Mouse (Mus musculus) kidney, embryonic 14.5 days (tissue): ENCODE measurements around the gene Olfr38. TPM values are rescaled to one million over a fixed set of nuclear protein-coding genes. Genes with fewer than 3 reads are reported as not detected.

Source experiments
- ATAC-seq: fragments of 200-750 bp; cut with Nextera tagmentation; 2 replicates; pipeline ENCODE4 v1.8.0; 2017; ENCODE audit warnings: moderate number of reproducible peaks, mild to moderate bottlenecking, moderate TSS enrichment, moderate library complexity; ENCODE audit not compliant: low FRiP score, low TSS enrichment
- H3K27ac ChIP-seq: fragments of 300-500 bp; sonication (generic); 2 replicates; pipeline ENCODE4 v1.5.1; 2014; ENCODE audit warnings: low read depth, mild to moderate bottlenecking, low read length, moderate library complexity, mixed read lengths
- H3K27me3 ChIP-seq: fragments of 300-500 bp; sonication (generic); 2 replicates; pipeline ENCODE4 v1.6.1; 2014; ENCODE audit warnings: mild to moderate bottlenecking, low read length; ENCODE audit not compliant: control insufficient read depth, insufficient read depth
- H3K36me3 ChIP-seq: fragments of 300-500 bp; sonication (generic); 2 replicates; pipeline ENCODE4 v1.6.1; 2014; ENCODE audit warnings: low read length, mixed read lengths; ENCODE audit not compliant: control insufficient read depth, insufficient read depth
- H3K4me1 ChIP-seq: fragments of 300-500 bp; sonication (generic); 2 replicates; pipeline ENCODE4 v1.6.1; 2014; ENCODE audit warnings: low read length, mixed read lengths; ENCODE audit not compliant: control insufficient read depth, insufficient read depth
- H3K4me2 ChIP-seq: fragments of 300-500 bp; sonication (generic); replicated peaks from 2 replicates; pipeline ENCODE4 v1.6.1; 2014; ENCODE audit warnings: low read depth, mild to moderate bottlenecking, low read length
- H3K4me3 ChIP-seq: fragments of 300-500 bp; sonication (generic); 2 replicates; pipeline ENCODE4 v1.5.1; 2014; ENCODE audit warnings: mild to moderate bottlenecking, low read length
- H3K9ac ChIP-seq: fragments of 300-500 bp; sonication (generic); 2 replicates; pipeline ENCODE4 v1.6.1; 2014; ENCODE audit warnings: low read depth, mild to moderate bottlenecking, low read length, moderate library complexity
- H3K9me3 ChIP-seq: fragments of 300-500 bp; sonication (generic); 2 replicates; pipeline ENCODE4 v1.6.1; 2016; ENCODE audit warnings: low read length; ENCODE audit not compliant: control insufficient read depth
- WGBS: fragments of 180-500 bp; shearing (Covaris S2); extraction: QIAGEN DNeasy Blood & Tissue Kit; methylation state at CpG from one replicate; pipeline ENCODE4 v1.1.7; 2014; 5-methylcytosine and 5-hydroxymethylcytosine counted together
- polyA plus RNA-seq: library from polyadenylated mRNA; unstranded; fragments of >200 nt; fragmentation: Nextera tagmentation; extraction: Ambion mirVana; gene quantifications from 2 replicates; pipeline ENCODE4 v1.2.1, GENCODE M21; 2014

The Olfr38 gene
- polyA plus RNA-seq, 1 experiment from 2014 or later = not detected

DNA sequence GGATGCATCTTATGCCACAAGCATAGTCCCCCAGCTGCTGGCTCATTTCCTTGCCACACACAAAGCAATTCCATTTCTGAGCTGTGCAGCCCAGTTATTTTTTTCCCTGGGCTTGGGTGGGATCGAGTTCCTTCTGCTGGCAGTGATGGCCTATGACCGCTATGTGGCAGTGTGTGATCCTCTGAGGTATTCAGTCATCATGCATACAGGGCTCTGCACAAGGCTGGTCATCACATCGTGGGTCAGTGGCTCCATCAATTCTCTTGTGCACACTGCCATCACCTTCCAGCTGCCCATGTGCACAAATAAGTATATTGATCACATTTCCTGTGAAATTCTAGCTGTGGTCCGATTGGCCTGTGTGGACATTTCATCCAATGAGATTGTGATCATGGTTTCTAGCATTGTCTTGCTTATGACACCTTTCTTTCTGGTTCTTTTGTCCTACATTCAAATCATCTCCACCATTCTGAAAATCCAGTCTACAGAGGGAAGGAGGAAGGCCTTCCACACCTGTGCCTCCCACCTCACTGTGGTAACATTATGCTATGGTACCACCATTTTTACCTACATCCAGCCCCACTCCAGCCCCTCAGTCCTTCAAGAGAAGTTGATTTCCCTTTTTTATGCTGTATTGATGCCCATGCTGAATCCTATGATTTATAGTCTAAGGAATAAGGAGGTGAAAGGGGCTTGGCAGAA, 34.2 kb downstream of the Olfr38 start:
- Histone ChIP-seq H3K9ac (no peak overlapping the region), H3K9me3 (no peaks in the 10 kb centered on the region), H3K36me3 (no peaks in the 10 kb centered on the region), H3K4me3 (no peak overlapping the region), H3K4me1 (no peaks in the 10 kb centered on the region), H3K27ac (no peak overlapping the region), H3K27me3 (no peaks in the 10 kb centered on the region), H3K4me2 (no peak overlapping the region)
- ATAC-seq = peak; percentile 28; the same call in 1 of the 2 replicates
- 36% methylated on average over 4 of the region's 4 CpGs for WGBS

DNA sequence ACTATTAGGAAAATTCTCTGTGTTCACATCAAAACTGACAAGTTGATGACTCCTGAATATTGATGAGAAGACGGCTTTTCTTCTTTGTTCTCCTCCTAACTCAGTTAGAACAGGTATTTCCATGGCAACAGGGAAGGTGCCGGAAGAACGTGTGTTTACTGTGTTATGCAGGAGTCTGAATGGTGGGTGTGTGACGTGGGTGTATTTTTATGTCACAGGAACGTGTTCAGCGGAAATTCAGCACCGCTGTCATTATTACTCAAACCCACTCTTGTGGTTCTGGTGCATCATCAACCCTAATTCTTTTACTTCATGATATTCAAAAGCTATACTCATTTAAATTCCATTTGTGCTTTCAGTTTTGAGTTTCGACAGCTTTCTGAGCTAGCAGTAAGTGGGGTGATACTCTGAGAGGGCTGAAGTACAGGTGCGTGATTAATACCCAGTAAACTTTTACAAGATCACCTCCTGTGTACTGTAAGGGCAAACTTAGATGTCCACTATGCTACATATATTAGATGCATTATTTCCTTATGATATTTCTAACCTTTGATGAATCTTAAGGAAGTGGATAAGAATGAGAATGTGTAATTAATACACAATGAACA, 34.8 kb downstream of the Olfr38 start:
- WGBS = 81% methylated on average over 9 of the region's 9 CpGs
- H3K36me3 ChIP-seq = no peaks in the 10 kb centered on the region
- H3K9ac ChIP-seq = no peak overlapping the region
- H3K4me1 ChIP-seq = no peaks in the 10 kb centered on the region
- H3K4me2 ChIP-seq = no peak overlapping the region
- no peak overlapping the region for H3K4me3 ChIP-seq
- ATAC-seq = no peak
- H3K9me3 ChIP-seq = no peaks in the 10 kb centered on the region
- no peaks in the 10 kb centered on the region for H3K27me3 ChIP-seq
- no peak overlapping the region for H3K27ac ChIP-seq

DNA sequence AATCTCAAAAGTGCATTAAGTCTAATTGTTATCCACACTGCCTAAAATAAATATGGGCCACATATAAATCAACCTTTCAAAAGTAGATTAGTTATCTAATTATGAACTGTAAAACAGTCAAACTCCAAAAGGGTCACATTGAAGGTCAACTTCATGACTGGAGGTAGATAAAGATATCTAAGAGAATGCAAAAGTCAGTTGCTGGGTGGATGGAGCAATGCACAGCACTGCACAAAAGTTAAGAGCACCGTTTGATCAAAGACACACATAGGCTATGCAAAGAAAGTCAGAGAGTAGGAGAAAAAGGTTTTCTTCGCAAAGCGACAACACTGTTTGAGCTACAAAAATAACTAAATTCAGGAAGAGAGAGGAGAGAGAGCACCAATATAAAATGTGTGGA, 38.8 kb downstream of the Olfr38 start:
- 81% methylated on average over 3 of the region's 3 CpGs for WGBS
- Histone ChIP-seq H3K4me3 (no peak overlapping the region), H3K36me3 (no peaks in the 10 kb centered on the region), H3K9ac (no peak overlapping the region), H3K27me3 (no peaks in the 10 kb centered on the region), H3K9me3 (no peaks in the 10 kb centered on the region), H3K4me1 (no peaks in the 10 kb centered on the region), H3K4me2 (no peak overlapping the region), H3K27ac (no peak overlapping the region)
- no peak for ATAC-seq

DNA sequence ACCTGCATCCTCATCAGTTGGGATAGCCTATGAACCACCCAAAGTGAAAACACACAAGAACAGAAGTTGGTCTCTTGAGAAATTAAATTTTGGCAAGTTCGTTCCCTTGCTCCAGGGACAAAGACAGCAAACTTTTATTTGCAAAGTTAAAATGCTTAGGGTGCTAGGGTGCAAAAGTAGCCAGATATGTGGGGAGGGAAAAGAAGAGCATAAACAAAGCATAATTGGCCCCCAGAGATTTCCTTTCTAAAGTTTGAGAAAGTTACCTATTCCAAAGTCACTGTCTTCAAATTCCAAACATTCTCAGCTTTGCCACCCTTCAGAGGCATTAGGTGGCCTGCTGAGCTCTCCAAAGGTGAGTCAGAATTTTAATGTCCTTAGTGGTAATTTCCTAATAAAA, 55.4 kb downstream of the Olfr38 start, which contains the start of gene Olfr450:
Gene Olfr450, plus strand, starts transcription at position 301 of the 400 bp plus-strand sequence.
- no peak within 1 kb of the TSS for H3K4me2 ChIP-seq
- H3K36me3 ChIP-seq = no peaks in the 10 kb centered on the region
- WGBS = 97% methylated on average over 1 of the region's 1 CpGs
- H3K4me3 ChIP-seq = no peak within 1 kb of the TSS
- no peaks in the 10 kb centered on the region for H3K9me3 ChIP-seq
- no peaks in the 10 kb centered on the region for H3K27me3 ChIP-seq
- no peak within 1 kb of the TSS for H3K27ac ChIP-seq
- no peaks in the 10 kb centered on the region for H3K4me1 ChIP-seq
- ATAC-seq = no peak
- H3K9ac ChIP-seq = no peak within 1 kb of the TSS

Other genes with a start within 250 kb of the Olfr38 start
- not detected in 2 replicates for gene Olfr455, start 208.8 kb upstream of the Olfr38 start, polyA plus RNA-seq
- gene Tcaf3, start 158.7 kb upstream of the Olfr38 start, polyA plus RNA-seq = not detected in 2 replicates
- 1.9 and 2.9 TPM in 2 replicates for gene Tcaf2, start 111.2 kb upstream of the Olfr38 start, polyA plus RNA-seq
- 47.0 and 82.1 TPM in 2 replicates for gene Tcaf1, start 46.3 kb upstream of the Olfr38 start, polyA plus RNA-seq
- gene Olfr453, start 17.0 kb upstream of the Olfr38 start, polyA plus RNA-seq = not detected in 2 replicates
- not detected in 2 replicates for gene Olfr452, start 28.7 kb downstream of the Olfr38 start, polyA plus RNA-seq
- not detected in 2 replicates for gene Olfr450, start 55.5 kb downstream of the Olfr38 start, polyA plus RNA-seq
- not detected in 2 replicates for gene Olfr449, start 78.0 kb downstream of the Olfr38 start, polyA plus RNA-seq
- gene Olfr448, start 134.0 kb downstream of the Olfr38 start, polyA plus RNA-seq = not detected in 2 replicates
- not detected in 2 replicates for gene Olfr447, start 152.5 kb downstream of the Olfr38 start, polyA plus RNA-seq
- gene Olfr446, start 165.0 kb downstream of the Olfr38 start, polyA plus RNA-seq = not detected in 2 replicates
- not detected in 2 replicates for gene Olfr444, start 192.7 kb downstream of the Olfr38 start, polyA plus RNA-seq